Mouse (Mus musculus) lung, embryonic 14.5 days (tissue): ENCODE results near the gene Tmigd3. TPM values are rescaled to one million over a fixed set of nuclear protein-coding genes. Genes with fewer than 3 reads are reported as not detected.

ENCODE experiments used
- ATAC-seq: fragments of 200-750 bp; cut with Nextera tagmentation; 2 replicates; pipeline ENCODE4 v1.8.0; 2017; ENCODE audit warnings: mild to moderate bottlenecking, moderate TSS enrichment, moderate library complexity; ENCODE audit not compliant: insufficient read depth
- DNase-seq: peaks from one replicate; pipeline ENCODE4 v3.0.0-alpha.2; 2015
- H3K27ac ChIP-seq: fragments of 300-500 bp; sonication (generic); 2 replicates; pipeline ENCODE4 v1.5.1; 2014; ENCODE audit warnings: low read depth, mild to moderate bottlenecking, moderate library complexity
- H3K27me3 ChIP-seq: fragments of 300-500 bp; sonication (generic); 2 replicates; pipeline ENCODE4 v1.6.1; 2014; ENCODE audit warnings: low read length, control low read depth; ENCODE audit not compliant: insufficient read depth
- H3K36me3 ChIP-seq: fragments of 300-500 bp; sonication (generic); 2 replicates; pipeline ENCODE4 v1.6.1; 2014; ENCODE audit warnings: control low read depth; ENCODE audit not compliant: insufficient read depth
- H3K4me1 ChIP-seq: fragments of 300-500 bp; sonication (generic); 2 replicates; pipeline ENCODE4 v1.6.1; 2014; ENCODE audit warnings: antibody characterized with exemption, control low read depth; ENCODE audit not compliant: insufficient read depth
- H3K4me2 ChIP-seq: fragments of 300-500 bp; sonication (generic); 2 replicates; pipeline ENCODE4 v1.6.1; 2014; ENCODE audit warnings: mild to moderate bottlenecking
- H3K4me3 ChIP-seq: fragments of 300-500 bp; sonication (generic); 2 replicates; pipeline ENCODE4 v1.5.1; 2014; ENCODE audit warnings: low read depth, low read length
- H3K9ac ChIP-seq: fragments of 300-500 bp; sonication (generic); 2 replicates; pipeline ENCODE4 v1.6.1; 2014
- H3K9me3 ChIP-seq: fragments of 300-500 bp; sonication (generic); 2 replicates; pipeline ENCODE4 v1.6.1; 2016; ENCODE audit warnings: low read depth, low read length, control low read depth
- CTCF ChIP-seq: IDR thresholded peaks from 2 replicates; pipeline ENCODE4 v1.5.1; 2016; ENCODE audit warnings: antibody characterized with exemption, low read depth
- WGBS: fragments of 180-500 bp; shearing (Covaris S2); extraction: QIAGEN DNeasy Blood & Tissue Kit; methylation state at CpG from one replicate; pipeline ENCODE4 v1.1.7; 2014; 5-methylcytosine and 5-hydroxymethylcytosine counted together
- polyA plus RNA-seq: library from polyadenylated mRNA; unstranded; fragments of >200 nt; fragmentation: Nextera tagmentation; extraction: Ambion mirVana; gene quantifications from 2 replicates; pipeline ENCODE4 v1.2.1, GENCODE M21; 2014

The Tmigd3 gene
- polyA plus RNA-seq, 1 experiment from 2014 or later: 0.22 TPM

DNA sequence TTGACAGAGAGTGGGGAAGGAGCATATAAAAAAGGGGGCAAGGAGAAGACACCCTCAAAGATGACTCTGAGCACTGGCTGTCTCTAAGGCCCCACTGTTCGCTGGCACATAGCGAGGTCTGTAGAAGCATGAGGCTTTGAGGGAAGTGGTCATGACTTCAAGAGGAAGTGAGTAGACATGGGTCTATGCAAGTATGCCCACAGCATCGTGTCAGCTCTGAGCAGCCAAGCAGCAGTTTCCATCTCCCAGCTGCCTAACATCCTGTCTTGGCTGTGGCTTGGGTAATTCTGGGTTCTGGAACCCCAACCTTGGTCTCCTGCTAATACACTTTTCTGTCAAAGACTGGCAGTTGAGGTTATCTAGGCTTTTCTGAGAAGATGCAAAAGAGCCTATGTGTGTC, 30.0 kb downstream of the Tmigd3 start:
- no peak overlapping the region for H3K4me2 ChIP-seq
- no peaks in the 10 kb centered on the region for H3K9me3 ChIP-seq
- 81% methylated on average over 3 of the region's 3 CpGs for WGBS
- no peaks in the 10 kb centered on the region for H3K36me3 ChIP-seq
- H3K27ac ChIP-seq: no peak overlapping the region
- no peaks in the 10 kb centered on the region for H3K27me3 ChIP-seq
- no peaks in the 10 kb centered on the region for H3K4me1 ChIP-seq
- H3K4me3 ChIP-seq: no peak overlapping the region
- H3K9ac ChIP-seq: no peak overlapping the region
- ATAC-seq (no peak), DNase-seq (no peak)
- TF ChIP-seq CTCF: no peak

DNA sequence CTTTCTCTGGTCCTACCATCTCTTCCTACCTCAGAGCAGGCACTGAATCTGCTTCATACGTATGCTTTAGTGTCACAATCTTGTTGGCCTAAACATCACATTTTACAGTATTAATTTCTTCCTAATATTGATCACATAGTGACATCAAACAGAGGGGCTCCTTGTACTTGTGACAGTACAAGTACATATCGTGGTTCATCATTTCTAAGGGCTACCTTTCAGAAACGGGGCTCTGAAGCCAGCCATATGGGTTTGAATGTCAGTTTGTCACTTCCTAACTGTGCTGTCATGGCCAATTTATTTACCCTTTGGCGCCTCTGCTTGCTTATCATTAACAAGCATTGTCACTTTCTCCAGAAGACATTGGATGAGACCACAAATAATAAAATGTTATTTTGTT, 30.8 kb downstream of the Tmigd3 start:
- no peak overlapping the region for H3K4me3 ChIP-seq
- H3K4me2 ChIP-seq: no peak overlapping the region
- H3K9ac ChIP-seq: no peak overlapping the region
- TF ChIP-seq CTCF: no peak
- H3K4me1 ChIP-seq: no peaks in the 10 kb centered on the region
- no peaks in the 10 kb centered on the region for H3K9me3 ChIP-seq
- no peaks in the 10 kb centered on the region for H3K36me3 ChIP-seq
- 71% methylated on average over 4 of the region's 4 CpGs for WGBS
- no peak overlapping the region for H3K27ac ChIP-seq
- no peak for DNase-seq
- no peaks in the 10 kb centered on the region for H3K27me3 ChIP-seq
- ATAC-seq: no peak

DNA sequence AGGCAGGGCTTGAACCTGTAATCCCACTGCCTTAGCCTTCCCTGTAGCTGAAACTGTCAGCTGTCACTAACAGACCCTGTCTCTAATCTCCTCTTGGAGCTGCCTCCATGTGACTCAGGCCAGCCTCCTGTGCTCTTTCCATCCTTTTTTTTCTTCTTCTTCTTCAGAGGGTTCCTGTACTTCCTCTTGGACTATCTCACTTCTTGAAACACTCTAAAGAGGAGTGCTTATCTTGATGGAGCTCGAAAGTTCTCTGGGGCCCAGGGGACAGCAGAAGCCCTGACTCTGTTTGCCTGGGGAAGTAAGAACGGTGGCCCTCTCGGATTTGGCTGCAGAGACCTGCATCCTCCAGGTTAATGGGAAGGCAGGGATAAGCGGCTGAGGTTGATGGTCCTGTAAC, 33.5 kb downstream of the Tmigd3 start:
- Histone ChIP-seq H3K27me3 (no peaks in the 10 kb centered on the region), H3K4me2 (no peak overlapping the region), H3K9ac (no peak overlapping the region), H3K27ac (no peak overlapping the region), H3K4me1 (no peaks in the 10 kb centered on the region), H3K4me3 (no peak overlapping the region), H3K36me3 (no peaks in the 10 kb centered on the region), H3K9me3 (no peaks in the 10 kb centered on the region)
- DNase-seq (no peak), ATAC-seq (no peak)
- WGBS: 52% methylated on average over 4 of the region's 4 CpGs
- no peak for TF ChIP-seq CTCF

DNA sequence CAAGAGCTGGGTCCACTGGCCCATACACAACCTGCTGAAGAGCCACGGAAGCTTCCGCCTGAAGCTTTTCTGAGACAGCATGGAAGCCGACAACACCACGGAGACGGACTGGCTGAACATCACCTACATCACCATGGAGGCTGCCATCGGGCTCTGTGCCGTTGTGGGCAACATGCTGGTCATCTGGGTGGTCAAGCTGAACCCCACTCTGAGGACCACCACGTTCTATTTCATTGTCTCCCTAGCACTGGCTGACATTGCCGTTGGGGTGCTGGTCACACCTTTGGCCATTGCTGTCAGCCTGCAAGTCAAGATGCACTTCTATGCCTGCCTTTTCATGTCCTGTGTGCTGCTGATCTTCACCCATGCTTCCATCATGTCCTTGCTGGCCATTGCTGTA, 34.0 kb downstream of the Tmigd3 start:
- H3K4me1 ChIP-seq: no peaks in the 10 kb centered on the region
- H3K4me2 ChIP-seq: no peak overlapping the region
- H3K4me3 ChIP-seq: no peak overlapping the region
- H3K9ac ChIP-seq: no peak overlapping the region
- no peaks in the 10 kb centered on the region for H3K9me3 ChIP-seq
- no peak for TF ChIP-seq CTCF
- ATAC-seq (no peak), DNase-seq (no peak)
- no peak overlapping the region for H3K27ac ChIP-seq
- WGBS: 86% methylated on average over 9 of the region's 9 CpGs
- no peaks in the 10 kb centered on the region for H3K27me3 ChIP-seq
- no peaks in the 10 kb centered on the region for H3K36me3 ChIP-seq

DNA sequence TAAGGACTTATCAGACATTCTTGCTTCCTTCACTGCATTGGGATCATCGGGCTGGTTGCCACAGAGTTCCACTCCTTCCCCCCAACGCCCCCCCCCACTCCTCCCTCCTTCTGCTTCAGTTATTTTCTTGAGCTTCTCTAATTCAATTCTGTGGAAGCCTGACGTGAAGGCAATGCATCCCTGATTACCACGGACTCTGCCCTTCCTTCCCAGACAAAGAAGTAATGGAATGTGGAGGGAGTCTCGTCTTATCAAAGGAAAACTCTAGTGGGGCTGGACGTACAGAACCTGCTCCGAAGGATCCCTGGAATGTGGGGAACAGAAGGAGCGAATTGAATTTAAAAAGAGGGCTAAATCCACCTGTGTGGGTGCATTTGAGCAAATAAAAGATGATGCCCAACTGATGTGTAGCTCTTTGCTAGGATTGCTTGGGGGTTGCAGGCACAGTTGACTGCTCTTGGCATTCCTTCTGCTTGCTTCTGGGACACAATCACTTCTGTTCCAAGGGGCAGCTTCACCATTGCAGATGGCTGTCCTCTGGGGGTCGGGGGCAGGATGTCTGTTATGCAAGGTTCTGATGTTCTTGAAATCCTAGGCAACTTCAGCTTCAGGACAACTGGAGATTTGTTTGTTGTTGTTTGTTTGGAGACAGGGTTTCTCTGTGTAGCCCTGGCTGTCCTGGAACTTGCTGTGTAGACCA, 37.4 kb downstream of the Tmigd3 start:
- no peak overlapping the region for H3K4me3 ChIP-seq
- TF ChIP-seq CTCF: no peak
- no peaks in the 10 kb centered on the region for H3K27me3 ChIP-seq
- WGBS: 33% methylated on average over 9 of the region's 9 CpGs
- H3K4me2 ChIP-seq: no peak overlapping the region
- H3K27ac ChIP-seq: no peak overlapping the region
- DNase-seq (no peak), ATAC-seq (no peak)
- H3K9ac ChIP-seq: no peak overlapping the region
- H3K4me1 ChIP-seq: no peaks in the 10 kb centered on the region
- H3K36me3 ChIP-seq: no peaks in the 10 kb centered on the region
- no peaks in the 10 kb centered on the region for H3K9me3 ChIP-seq

DNA sequence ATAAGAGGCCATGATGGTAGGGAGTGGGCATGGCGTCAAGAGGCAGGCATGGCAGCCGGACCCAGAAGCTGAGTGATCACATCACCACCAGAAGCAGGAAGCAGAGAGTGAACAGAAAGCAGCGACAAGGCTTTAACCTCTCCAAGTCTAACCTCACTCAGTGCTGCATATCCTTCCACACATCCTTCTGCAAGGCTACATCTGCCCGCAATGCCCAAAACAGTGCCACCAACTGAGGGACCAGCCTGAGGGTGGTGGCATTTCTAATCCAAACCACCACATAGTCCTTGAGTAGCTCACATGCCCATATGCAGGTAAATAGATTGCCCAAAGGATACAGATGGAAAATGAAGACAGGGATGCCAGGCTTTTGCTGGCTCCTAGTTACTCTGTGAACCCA, 38.3 kb downstream of the Tmigd3 start:
- H3K4me1 ChIP-seq: 0 out of 2 replicates have a peak, but pooled peaks cover 3% of the 10 kb centered on the region
- no peak overlapping the region for H3K9ac ChIP-seq
- H3K4me2 ChIP-seq: no peak overlapping the region
- no peak overlapping the region for H3K4me3 ChIP-seq
- ATAC-seq (no peak), DNase-seq (no peak)
- no peak for TF ChIP-seq CTCF
- no peaks in the 10 kb centered on the region for H3K9me3 ChIP-seq
- H3K27ac ChIP-seq: no peak overlapping the region
- 89% methylated on average over 4 of the region's 4 CpGs for WGBS
- H3K27me3 ChIP-seq: no peaks in the 10 kb centered on the region
- H3K36me3 ChIP-seq: no peaks in the 10 kb centered on the region

DNA sequence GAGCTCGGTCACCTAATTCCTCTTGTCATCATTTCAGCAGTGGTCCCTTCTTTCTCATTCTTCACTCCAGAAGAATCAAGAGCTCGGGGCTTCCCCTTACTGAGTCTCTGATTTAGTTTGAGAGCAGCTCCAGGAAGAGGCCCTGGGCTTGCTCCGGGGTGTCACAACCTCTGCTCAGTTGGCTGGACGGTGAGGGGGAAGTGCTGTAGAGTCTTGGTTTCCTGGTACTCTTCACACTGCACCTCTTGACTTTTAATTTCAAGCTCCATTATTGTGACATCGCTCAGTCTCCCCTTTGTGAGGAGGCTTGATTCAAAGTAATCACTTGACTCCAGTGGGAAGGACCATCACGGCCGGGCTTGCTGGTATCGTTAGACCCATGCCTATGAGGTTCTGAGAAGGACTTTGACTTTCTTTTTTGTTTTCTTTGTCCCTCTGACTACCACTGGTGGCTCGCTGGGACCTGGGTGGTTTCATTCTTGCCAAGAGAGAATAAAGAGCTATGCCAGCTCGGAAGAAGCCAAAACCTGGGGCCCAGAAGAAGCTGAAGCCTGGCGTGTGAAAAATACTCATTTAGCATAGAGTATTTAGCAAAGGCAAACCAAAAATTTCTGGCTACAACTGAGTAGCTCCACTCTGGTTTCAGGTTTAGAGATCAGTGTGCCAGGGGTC, 40.0 kb downstream of the Tmigd3 start:
- 79% methylated on average over 11 of the region's 11 CpGs for WGBS
- 0 out of 2 replicates have a peak, but pooled peaks cover 7% of the 10 kb centered on the region for H3K4me1 ChIP-seq
- DNase-seq: no peak

More for the DNA sequence above, 40.0 kb downstream of the Tmigd3 start:
- no peaks in the 10 kb centered on the region for H3K9me3 ChIP-seq
- H3K9ac ChIP-seq: no peak overlapping the region
- no peaks in the 10 kb centered on the region for H3K27me3 ChIP-seq
- no peaks in the 10 kb centered on the region for H3K36me3 ChIP-seq
- no peak overlapping the region for H3K4me2 ChIP-seq
- H3K27ac ChIP-seq: no peak overlapping the region
- no peak overlapping the region for H3K4me3 ChIP-seq
- ATAC-seq: no peak
- no peak for TF ChIP-seq CTCF
